Mouse (Mus musculus) T-helper 17 cell (primary cell): ENCODE measurements around the gene Babam2.

Experiments
- in situ Hi-C, 2 experiments: fragments of 300-600 bp; cut with MboI, MseI; formaldehyde crosslinking; loops; 1 replicate in 1 of 2; 2 replicates in 1 of 2; pipeline ENCODE4 v1.15.1; 2025; ENCODE audit warnings: high pct_unique_total_duplicates in 2 of 2

Babam2 gene

DNA sequence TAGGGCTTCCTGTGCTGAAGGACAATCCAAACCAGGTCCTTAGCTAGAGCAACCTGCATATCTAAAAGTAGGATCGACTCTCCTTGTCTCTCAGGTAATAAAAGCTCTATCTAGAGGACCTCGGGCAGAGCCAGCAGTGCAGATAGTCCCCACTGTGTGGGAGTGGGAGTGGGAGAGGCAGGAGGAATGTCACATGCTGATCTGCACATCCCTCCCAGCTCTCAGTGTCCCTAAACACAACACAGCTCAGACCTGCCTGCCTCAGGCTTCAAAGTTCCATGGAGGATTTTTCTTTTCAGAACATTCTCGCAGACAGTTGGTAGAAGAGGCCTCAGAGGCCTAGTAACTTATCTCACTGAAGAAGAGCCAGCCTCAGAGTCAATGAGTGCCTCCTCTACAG is 371.1 kb downstream of the Babam2 start:
- in situ Hi-C loops, result no loop called here

GRCm38 (mm10) chr5:32069096-32069495 is 371.6 kb downstream of the Babam2 start:
- in situ Hi-C loops, result no loop called here

GRCm38 (mm10) chr5:32069566-32070169 is 372.2 kb downstream of the Babam2 start:
- in situ Hi-C loops, result no loop called here

DNA sequence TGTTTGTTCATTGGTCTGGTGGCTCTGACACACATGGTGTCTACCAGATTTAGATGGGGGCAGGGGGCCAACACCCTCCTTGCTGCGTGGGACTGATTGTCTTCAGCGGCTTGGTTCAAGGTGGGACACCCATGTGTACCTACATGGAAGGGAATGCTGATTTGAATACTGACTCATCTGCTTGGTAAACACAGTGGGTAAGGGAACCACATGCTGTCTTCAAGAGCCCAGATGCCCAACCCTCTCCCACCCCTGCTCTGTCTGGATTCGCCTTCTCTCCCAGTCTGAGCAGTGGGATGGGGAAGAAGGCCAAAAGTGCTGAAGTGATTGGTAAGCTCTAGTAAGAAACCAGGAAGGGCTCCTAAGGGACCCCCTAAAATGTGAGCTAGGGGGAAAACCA is 373.3 kb downstream of the Babam2 start:
- in situ Hi-C loops, result no loop called here

- in situ Hi-C loops, result no loop called here
Observed at GRCm38 (mm10) chr5:32071314-32071713, 373.8 kb downstream of the Babam2 start.

- in situ Hi-C loops, result no loop called here
Observed at GRCm38 (mm10) chr5:32071824-32072223, 374.3 kb downstream of the Babam2 start.

DNA sequence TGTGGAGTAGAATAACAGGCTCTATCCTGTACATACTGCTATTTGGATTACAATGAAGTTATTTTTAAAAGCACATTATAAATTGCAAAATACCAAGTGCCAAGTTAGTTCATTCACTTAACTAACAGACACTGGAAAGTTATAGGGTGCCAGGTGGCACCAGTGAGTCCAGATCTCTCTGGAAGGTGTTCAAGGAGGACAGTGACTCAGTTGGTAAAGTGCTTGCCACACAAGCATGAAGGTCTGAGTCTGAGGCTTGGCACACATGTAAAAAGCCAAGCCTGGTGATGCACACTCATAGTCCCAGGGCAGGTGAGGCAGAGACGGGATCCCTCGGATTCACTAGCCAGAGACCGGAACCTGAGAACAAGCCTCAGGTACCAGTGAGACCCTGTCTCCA is 375.4 kb downstream of the Babam2 start:
- in situ Hi-C loops, result no loop called here

- in situ Hi-C loops, result no loop called here
Observed at GRCm38 (mm10) chr5:32074053-32074452, 376.6 kb downstream of the Babam2 start.

DNA sequence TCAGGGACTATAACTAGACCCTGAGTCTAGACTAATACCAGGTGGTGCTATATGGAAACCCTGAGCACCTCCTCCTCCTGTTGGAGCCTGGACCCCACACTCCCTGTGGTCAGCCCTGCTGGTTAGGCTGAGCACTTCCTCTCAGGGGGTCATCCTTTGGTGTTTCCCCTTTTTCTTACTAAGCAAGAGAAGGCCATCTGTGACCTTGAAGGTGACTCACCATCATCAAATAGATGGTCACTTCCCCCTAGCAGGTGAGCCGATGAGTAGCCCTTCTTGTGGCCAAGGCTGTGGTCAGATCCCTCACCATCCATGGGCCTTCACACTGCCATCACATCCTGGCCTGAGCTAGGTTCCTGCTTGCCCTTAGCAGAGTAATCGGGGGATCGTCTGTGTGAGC is 379.7 kb downstream of the Babam2 start:
- in situ Hi-C loops, result no loop called here

DNA sequence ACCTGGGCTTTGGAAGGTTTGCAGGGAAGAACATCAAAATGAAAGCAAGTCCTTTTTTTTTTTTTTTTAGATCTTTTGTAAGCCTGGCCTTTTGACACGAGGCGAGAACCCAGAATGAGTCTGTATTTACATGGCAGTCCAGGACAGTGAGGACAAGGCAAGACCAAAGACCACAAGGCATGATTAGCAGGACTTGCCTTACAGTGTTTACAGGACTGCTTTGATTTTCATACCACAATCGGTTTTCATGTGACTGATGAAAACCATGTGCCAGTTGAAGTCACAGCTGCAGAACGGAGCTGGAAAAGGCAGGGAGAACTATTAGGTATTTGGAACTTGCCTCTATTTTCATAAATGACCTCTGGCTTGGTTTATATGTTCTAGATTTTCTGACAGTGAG is 381.5 kb downstream of the Babam2 start:
- in situ Hi-C loops, result no loop called here

GRCm38 (mm10) chr5:32080490-32081219 is 383.2 kb downstream of the Babam2 start:
- in situ Hi-C loops, result no loop called here

DNA sequence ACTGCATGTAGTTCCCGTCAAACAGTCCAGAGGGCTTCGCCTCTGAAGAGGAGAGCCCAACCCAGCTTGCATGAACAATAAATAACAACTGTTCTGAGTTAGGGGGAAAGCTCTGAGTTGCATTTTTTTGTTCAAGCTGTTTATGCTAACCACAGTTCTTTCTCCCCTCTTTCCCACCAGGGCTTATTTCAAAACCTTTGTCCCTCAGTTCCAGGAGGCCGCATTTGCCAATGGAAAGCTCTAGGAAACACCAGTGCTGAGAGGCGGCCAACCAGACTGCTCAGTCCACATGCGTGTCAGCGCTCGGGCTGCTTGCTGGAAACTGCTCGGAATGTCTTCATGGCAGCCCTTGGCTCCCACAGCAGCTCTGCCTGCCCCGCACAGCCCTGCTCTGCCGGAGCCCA is 386.9 kb downstream of the Babam2 start:
- in situ Hi-C loops, result no loop called here

DNA sequence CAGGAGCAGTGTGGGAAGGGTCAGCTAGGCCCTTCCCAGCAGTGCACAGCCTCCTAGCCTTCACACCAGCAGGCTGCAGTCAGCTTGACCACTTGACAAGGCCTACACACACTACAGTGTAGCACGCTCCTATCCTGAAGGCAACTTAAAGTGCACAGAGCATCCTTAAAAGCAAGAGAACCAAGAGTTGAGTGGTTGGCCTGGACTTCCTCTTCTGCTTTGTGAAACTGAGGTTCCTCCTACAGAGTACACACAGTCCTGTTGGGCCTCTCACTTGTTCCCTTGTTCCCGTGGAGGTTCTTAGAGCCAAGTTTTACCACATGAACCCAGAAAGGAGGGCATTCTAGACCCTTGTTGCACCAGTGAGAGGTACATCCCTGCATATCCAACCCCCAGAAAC is 388.1 kb downstream of the Babam2 start:
- in situ Hi-C loops, result no loop called here

- in situ Hi-C loops, result no loop called here
Observed at GRCm38 (mm10) chr5:32085971-32086370, 388.5 kb downstream of the Babam2 start.

- in situ Hi-C loops, result no loop called here
Observed at GRCm38 (mm10) chr5:32086526-32087090, 389.1 kb downstream of the Babam2 start.

DNA sequence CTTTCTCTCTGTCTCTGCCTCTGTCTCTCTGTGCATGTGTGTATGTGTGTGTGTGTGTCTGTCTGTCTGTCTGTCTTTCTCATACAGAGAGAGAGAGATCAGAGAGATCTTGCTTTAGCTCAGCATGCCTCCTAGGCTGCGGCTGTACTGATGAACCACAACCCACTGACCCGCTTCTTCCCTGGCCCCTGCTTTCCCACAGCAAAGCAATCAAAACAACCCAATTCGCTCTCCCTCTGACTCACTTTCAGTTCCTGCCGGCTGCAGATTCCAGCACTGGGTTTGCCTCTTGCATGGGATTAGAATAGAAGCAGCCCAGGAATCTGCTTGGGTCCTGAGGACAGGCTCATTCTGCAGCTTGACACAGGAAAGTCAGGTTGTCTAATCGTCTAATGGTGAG is 392.0 kb downstream of the Babam2 start:
- in situ Hi-C loops, result no loop called here

DNA sequence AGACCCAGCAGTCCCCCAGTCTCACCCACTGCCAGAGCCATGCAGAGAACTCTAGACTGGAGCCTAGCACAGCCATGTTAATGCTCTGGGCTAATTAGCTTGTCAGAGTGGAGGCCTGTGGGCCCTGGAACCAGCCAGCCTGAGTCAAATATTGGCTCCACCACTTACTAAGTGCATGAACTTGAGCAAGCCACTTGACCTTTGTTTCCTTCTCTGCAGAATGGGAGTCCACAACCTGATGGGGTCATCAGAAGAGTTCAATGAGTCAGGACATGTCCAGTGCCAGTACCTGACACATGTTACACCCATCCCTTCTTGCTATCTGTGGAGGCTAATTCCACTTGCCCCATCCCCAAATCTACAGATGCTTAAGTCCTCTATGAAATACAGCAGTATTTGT is 394.8 kb downstream of the Babam2 start:
- in situ Hi-C loops, result loop anchor here in 1 of 2 experiments (10.0 kb wide), 1 partner anchor 1427 kb away; the partner anchor contains the start of gene Cenpa

DNA sequence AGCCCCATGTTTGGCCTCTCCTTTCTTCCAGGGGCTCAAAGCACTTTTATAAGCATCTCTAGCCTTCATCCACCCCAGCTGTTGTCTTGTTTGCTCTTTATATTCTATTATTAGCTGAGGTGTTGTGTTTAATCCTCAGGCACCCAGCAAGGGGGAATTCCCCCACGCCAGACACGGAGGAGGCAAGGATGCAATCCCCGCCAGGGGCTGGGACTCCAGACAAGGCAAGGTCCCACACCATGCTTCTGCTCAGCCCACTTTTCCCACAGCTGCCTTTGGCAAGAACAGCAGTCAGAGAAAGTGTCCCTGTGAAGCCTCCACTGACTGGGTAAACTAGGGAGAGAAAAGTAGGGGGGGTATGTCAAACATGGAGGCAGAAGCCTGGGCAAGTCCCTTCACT is 401.2 kb downstream of the Babam2 start:
- in situ Hi-C loops, result loop anchor here in 1 of 2 experiments (10.0 kb wide), 1 partner anchor 1434 kb away; the partner anchor contains the start of gene Cenpa

DNA sequence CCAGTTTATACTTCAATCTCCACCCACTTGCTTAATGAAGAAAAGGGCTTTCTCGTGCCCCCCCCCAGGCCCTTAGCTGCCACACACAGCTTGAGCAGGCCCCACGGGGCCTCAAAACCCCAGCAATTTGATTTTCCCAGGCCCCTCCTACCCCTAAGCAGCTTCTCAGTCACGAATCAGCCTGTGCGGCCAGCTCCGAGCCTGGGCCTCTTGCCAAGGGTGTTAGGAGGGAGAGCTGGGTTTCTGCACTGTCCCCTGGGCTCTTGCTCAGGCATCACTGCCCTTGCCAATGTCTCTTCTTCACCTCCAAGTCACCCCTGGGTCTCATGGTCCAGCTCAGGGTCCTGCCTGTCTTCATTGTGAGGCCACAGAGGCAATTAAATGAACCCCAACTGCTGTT is 405.0 kb downstream of the Babam2 start:
- in situ Hi-C loops, result no loop called here

GRCm38 (mm10) chr5:32102971-32103431 is 405.5 kb downstream of the Babam2 start:
- in situ Hi-C loops, result no loop called here

DNA sequence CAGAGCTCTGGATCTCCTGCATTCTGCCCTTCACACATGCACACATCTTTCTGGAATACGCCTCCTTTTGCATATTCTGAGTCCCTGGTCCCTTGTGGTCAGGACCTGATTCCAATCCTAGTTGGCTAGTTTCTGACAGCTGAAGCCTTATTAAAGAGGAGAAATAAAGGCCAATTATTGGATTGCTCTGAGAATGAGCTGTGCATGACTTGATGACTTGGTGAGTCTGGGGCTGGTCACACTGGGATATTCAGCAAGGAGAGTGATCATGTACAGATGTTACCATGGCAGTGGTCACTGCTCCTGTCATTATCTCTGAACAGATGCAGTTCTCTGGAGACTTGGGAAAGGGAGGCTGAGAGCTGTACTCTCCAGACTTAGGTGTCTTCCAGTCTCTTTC is 406.1 kb downstream of the Babam2 start:
- in situ Hi-C loops, result no loop called here

GRCm38 (mm10) chr5:32104119-32104990 is 406.9 kb downstream of the Babam2 start:
- in situ Hi-C loops, result no loop called here
